Mouse (Mus musculus): ENCODE results near the gene Sema4b.

GRCm38 (mm10) chr7:80199286-80199685 lies 12.6 kb downstream of the Sema4b start:
- TF ChIP-seq CTCF (IDR thresholded peaks at IDR 0.05; ENCODE audit: low read depth) (no peak), EP300 (IDR thresholded peaks at IDR 0.05; ENCODE audit: low read depth) (no peak)

All from liver, postnatal 0 days (tissue).